Mouse (Mus musculus): ENCODE measurements around the gene Arl16.
A peak's percentile ranks its signal among the peaks of the same experiment; 100 is the strongest.

Gene Arl16

DNA sequence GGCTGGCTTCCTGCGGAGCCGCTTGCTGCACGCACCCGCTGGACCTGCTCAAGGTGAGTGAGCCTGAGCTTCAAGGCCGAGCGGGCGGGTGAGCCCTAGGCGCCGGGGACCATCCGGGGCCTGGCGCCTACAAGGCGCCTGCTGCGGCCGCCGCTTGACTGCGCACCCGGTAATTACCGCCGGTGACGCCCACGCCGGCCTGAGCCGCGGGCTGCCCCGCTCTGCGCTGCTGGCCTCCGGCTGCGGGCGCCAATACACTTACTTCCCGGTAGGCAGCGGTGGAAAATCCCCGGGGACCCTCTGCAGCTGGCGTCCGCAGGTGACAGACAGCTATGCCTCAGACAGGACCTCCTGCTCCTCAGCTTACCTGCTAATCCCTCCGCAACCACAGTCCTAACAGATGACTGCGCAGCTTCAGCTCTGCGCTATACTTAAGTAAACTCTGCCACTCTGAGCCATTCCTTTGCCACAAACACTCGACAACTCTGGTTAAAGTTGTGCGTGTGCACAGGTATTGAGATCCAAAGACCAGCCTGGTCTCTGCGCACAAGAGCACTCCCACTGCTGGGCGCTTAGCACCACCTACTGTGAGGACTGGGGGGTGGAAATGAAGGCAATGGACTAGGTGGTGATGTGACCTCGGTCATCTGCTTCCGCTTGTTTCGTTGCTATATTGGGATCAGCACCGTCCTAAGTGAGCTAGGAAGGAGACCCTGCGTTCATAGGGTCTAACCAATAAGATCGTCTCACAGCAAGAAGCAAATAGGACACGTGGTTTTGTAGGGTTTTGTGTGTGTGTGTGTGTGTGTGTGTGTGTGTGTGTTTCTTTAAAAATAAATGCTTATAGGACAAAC, 24.8 kb upstream of the Arl16 start:
- DNase-seq (ENCODE audit: low read depth in 2 of 2, low spot score in 2 of 2) = peak in 1 of 2 experiments; percentile 33

DNA sequence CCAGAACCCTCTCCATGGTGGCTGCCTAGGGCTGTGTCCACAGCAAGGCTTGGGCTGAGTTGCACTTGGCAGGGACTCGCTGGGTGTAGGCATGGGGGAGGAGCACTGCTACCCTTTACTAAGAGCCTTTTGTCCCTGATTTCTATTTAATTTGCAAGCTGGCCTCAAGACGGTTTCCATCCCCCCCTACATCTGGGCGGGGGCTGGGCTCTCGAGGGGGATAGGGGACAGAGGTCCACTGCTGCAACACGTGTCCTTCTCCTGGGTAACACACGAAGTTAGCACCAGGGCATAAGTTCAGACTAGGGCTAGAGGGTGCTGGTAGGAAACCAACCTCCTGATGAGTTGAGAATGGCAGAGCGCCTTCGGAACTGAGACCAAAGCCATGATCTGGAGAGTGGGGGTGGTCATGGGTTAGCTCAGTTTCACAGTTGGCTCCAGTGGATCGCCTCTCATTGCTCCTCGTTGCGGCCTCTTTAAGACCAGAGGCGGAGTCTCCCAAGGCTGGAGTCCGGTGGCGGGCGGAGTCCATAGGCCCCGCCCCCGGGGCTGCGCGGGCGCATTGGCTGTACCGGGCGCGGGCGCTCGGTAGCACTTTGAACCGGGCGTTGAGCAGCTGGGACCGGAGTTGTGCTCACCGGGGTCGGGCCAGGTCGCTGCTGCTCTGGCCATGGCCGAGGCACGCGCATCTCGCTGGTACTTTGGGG, 24.1 kb upstream of the Arl16 start, which contains the start of gene Slc25a10:
TSS of gene Slc25a10 (plus strand) at position 524 of the 707 bp plus-strand sequence.
- peak in 1 of 2 experiments; percentile 39 for DNase-seq (ENCODE audit: low read depth in 2 of 2, low spot score in 2 of 2)

DNA sequence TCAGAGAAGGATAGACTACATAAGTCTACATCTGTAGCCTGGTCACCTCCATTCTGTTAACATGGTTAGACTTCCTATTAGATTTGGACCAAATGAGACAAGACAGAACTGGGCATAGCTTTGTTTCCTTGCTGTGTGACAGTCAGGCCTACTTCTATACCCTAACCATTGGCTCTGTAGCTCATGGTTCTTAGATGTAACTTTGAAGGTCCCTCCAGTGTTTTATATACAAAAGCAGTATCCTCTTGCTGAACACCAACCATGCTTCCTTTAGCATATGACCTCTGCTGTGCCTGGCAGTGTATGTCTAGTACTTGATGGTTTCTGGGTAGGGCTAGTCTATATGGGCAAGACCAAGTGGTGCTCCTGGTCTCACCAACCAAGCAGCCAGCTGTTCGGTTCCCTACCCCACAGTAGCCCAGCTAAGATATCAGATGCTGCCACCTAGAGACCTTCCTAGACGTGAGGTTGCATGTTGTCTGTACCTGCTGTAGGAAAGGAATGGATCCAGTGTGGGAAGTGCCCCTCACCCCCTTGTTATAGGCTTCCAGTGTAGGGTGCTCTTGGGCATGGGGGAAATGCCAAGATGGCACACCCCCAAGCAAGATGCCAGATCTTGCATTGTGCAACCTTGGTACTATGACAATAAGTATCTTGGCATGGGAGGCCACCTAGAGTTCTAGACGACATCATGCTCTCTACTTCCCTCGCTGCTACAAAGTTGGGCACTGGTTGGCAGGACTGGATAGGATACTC, 23.1 kb upstream of the Arl16 start:
- no peak for DNase-seq (ENCODE audit: low read depth in 2 of 2, low spot score in 2 of 2)

DNA sequence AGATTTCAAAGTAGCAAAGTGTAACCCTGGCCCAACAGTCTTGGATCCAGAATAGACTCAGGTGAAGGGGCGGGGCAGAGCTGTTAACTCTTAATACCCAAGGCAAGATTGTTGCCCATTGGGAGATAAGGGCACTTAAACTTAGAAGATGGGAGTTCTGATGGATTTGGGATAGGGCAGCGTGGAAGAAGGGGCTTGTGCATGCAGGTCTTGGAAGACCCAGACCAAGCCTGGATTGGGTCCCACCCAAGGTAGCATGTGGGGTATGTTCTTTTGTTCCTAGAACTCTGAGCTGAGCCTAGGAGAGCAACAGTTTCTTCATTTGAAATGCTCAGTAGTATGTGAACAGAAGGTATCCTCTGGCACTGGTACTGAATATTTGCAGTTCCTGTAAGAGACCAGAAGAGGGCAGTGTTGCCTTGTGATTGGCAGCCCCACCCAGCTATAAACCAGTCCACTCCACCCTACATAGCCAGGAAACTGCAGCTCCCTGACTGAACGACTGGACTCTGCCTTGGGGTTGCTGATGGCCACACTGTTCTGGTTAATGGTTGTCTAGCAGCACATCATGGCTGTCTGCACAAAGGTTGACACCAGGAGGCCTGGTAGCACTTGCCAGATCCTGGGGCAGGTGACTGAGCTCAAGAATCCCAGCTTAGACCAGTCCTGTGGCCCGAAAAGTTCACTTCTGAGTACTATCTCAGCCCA, 21.8 kb upstream of the Arl16 start:
- peak; percentile 59 to 69 for DNase-seq (ENCODE audit: low read depth in 2 of 2, low spot score in 2 of 2)

DNA sequence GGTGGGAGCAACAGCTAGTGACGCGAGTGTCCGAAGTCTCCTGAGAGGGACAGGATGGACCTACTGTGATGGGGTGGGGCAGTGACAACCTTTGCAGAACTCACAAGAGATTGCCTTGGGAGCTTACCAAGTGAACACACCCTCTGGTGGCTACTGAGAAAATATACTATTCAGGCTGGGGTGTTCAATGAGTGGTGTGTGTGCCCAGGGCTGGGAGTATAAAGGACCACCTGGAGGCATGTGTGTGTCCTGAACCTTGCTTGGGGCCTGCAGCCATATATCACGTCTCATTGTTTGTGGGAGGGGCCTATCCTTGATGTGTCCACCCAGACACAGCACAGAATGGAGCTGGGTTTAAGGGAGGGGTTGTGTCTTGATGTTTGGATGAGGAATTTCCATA, 21.1 kb upstream of the Arl16 start:
- DNase-seq (ENCODE audit: low read depth in 2 of 2, low spot score in 2 of 2) = no peak

DNA sequence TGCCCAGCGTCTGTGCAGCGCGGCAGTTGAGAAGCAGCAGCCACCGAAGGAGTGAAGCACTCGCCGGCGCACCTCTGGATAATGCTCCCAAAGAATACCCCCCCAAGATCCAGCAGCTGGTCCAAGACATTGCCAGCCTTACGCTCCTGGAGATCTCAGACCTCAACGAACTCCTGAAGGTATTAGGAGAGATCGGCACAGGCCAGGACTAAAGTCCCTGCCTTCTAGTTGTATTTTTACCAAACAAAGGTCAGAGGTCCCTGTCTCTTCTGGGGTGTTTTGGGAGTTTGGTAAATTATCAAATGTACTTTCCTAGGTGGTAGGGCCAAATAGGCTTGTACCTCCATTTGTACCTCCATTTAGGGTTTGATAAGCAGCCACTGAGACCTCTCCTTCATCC, 17.8 kb upstream of the Arl16 start:
- no peak for DNase-seq (ENCODE audit: low read depth in 2 of 2, low spot score in 2 of 2)

DNA sequence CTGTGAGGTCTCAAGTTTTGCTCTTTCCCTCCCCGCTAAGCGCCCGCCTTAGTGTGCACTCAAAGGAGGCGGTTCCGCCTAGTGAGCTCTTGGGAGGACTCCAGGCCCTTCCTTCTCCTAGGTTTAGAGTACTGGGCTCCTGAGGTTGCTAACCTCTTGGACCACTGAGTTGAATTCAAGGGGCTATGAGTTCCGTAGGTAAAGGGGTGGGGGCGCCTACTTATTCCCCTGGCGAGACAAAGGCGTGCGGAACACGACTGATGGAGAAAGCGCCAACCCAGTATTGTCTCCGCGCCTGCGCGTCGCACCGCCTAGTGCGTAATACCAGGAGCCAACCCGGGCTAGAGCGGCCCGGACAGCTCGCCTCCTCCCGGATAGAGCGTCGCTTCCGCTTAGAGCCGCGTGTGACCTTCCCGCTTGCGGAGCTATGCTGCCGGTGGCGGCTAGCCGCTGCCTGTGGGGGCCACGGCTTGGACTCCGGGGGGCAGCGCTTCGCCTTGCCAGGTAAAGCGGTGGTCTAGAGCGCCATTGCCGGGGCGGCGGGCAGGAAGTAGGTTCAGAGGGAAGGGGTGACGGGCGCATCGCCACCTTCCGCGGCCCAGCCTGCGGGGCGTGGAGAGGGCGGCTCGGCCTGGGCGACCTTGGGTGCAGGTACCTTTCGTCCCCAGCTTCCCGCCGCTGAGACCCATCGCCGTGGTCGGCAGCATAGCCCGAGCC, 17.0 kb upstream of the Arl16 start, which contains the start of gene Mrpl12:
TSS of gene Mrpl12 (plus strand) at position 349 of the 717 bp plus-strand sequence.
- DNase-seq (ENCODE audit: low read depth in 2 of 2, low spot score in 2 of 2) = peak; percentile 74 to 80

DNA sequence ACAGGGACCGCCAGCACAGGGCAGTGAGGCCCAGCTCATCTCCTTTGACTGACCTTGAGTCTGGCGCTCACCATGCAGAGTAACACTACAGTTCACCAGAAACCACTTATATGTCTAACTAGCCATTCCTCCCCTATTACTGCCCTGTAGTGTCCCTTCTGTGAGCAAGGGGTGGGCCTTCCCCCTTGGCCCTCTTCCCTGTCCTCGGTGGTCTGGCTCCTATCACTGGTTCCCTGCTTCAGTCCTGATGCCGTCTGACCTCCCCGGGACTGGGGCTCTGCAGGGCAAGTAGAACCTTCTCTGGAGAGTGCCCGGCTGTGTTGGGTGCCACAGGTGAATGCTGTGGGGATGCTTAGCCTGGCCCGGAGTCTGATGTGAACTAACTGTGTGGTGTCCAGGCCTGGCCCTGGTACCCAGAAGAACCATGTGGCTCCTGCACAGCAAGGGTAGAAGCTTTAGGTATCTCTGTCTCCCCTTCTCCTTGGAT, 16.1 kb upstream of the Arl16 start:
- DNase-seq (ENCODE audit: low read depth in 2 of 2, low spot score in 2 of 2) = no peak

DNA sequence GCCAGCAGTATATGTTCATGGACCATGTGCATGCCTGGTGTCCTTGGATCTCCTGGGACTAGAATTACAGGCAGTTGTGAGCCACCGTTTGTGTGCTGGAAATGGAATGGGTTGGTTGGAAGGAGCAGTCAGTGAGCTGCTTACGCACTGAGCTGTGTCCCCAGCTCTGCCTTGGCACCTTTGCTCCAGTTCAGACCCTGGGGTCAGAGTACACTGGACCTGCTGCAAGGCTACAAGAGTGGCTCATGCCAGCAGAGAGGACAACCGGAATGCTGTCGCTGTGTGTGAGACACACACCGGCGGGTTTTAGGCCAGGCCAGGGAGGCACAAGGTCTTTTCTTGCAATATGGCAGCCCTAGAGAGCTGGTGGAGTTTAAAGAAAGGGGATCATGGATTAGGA, 4.6 kb upstream of the Arl16 start:
- no peak for DNase-seq (ENCODE audit: low read depth in 2 of 2, low spot score in 2 of 2)

DNA sequence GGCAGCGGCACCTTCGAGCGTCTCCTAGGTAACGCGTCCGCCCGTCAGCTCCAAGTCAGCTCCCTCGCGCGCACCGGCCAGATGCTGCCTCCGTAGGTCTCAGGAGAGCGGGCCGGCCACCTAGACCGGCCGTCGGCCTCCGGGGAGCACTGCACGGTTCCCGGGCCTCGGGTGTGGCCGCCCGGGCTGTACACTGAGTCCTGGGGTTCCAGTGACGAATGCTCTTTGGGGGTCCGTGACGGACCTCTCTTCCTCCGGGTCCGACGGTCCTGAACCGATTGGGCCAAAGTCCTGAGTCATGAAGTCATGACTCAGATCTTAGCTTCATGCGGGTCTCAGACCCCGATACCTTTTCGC, 307 bp upstream of the Arl16 start:
- no peak for DNase-seq (ENCODE audit: low read depth in 2 of 2, low spot score in 2 of 2)

DNA sequence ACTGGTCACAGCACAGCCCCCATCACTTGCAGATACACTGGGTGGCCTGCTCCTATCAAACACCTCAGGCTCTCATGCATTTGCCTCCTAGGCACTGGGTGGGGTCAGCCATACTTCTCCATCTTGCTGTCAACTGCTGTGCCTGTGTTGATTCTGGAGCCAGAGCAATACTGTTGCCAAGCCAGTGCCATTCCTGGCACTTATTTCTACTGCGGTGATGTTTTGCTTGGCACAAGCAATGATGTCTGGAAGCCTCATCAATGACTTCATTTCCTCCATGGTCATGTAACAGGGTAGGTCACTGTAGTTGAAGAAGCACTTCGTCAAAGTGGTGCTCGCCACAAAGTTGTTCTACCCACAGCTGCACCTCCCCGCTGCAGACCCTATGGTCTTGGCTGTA, 1.9 kb downstream of the Arl16 start:
- DNase-seq (ENCODE audit: low read depth in 2 of 2, low spot score in 2 of 2) = no peak

DNA sequence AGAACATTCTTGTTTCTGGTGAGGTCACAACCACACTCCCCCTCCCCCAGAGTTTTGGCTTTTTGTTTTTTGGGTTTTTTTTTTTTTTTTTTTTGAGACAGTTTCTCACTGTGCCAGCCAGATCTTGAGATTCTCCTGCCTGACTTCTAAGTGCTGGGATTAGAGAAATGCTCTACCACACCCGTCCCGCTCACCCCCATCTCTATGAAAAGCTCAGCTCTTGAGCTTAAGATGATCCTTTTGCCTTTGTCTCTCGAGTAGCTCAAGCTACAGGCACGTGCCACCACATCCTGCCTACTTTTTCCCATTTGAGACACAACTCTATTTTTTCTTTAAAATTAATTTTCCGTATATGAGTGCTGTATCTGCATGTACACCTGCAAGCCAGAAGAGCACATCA, 3.0 kb downstream of the Arl16 start:
- no peak for DNase-seq (ENCODE audit: low read depth in 2 of 2, low spot score in 2 of 2)

DNA sequence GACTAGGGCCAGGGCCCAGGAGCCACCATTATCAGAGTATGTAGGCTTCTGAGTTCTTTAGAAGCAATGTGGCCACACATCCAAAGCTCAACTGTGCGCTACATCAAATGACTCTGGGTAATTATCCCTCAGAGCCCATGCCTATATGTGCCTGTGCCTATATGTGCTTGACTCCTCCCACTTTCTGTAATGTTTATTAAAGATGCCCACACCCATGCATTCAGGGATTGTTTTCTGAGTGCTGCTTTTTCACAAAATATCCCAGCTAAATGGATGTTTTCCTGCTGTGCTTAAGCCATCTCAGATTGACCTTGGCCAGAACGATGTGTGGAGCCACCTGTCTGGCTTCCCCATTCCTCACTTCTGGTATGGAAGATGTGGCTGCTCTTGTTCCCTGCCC, 3.9 kb downstream of the Arl16 start:
- DNase-seq (ENCODE audit: low read depth in 2 of 2, low spot score in 2 of 2) = no peak

DNA sequence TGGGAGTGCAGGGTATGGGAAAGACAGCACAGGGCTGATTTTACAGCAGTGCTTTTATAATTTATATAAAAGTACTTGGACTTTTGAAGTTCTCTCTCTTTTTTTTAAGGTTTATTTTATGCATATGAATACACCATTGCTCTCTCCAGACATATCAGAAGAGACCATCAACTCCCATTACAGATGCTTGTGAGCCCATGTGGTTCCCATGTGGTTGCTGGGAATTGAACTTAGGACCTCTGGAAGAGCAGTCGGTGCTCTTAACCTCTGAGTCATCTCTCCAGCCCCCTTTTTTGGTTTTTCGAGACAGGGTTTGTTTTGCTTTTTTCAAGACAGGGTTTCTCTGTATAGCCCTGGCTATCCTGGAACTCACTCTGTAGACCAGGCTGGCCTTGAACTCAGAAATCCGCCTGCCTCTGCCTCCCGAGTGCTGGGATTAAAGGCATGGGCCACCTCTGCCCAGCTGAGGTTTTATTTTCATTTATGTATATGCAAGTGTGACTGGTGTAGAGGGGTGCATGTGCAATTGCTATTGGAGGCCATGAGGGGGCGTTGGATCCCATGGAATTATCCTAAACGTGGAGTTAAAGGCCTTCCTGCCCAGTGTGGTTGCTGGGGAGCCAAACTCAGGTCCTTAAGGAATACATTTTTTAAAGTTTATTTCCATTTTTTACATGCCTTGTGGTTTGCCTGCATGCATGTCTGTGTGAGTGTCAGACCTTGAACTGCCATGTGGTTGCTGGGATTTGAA, 8.4 kb downstream of the Arl16 start:
- DNase-seq (ENCODE audit: low read depth in 2 of 2, low spot score in 2 of 2) = no peak

DNA sequence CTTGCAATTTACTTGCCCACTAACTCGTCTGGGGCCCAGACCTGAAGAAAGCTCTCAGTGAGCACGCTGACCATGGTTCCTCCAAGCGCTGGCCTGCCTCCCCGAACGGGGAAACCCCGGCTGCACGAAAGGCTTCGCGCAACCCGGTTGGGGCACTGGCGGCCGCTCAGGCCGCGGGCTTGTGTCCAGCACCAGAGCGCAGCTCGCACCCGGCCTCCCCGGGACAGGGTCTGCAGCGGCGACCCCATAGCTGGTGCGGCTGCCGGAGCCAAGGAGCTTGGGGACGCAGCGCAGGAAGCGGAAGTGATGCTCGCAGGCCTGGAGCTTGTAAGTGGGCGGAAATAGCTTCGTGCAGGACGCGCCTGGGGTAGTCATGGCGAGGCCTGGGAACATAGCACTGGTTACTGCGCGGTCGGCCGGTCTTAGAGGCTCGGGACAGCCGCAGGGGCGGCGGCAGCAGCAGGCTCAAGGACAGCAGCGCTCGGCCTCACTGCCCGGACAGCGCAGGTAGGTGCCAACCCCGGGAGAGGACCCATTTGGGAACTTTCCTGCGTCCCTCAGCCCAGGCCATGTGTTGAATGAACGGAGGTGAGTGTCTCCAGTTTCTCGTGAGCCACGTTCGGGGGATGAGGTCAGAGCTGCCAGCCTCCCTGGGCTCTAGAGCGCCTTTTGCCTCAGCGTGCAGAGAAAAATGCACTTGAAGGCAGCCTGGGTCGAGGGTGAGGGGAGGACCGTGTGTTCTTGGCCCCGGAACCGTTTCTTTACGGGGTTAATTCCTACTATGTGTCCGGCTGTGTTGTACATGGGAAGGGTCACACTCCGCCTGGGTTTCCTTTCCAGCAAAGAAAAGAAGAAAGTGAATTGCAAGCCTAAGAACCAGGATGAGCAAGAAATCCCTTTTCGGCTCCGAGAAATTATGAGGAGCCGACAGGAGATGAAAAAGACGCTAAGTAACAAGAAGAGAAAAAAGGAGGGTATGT, 9.3 kb downstream of the Arl16 start, which contains the start of the genes Oxld1 and Ccdc137:
TSS of gene Oxld1 (minus strand) at position 297 of the 980 bp plus-strand sequence.
TSS of gene Ccdc137 (plus strand) at position 344 of the 980 bp plus-strand sequence.
- DNase-seq (ENCODE audit: low read depth in 2 of 2, low spot score in 2 of 2) = peak; percentile 34 to 50

DNA sequence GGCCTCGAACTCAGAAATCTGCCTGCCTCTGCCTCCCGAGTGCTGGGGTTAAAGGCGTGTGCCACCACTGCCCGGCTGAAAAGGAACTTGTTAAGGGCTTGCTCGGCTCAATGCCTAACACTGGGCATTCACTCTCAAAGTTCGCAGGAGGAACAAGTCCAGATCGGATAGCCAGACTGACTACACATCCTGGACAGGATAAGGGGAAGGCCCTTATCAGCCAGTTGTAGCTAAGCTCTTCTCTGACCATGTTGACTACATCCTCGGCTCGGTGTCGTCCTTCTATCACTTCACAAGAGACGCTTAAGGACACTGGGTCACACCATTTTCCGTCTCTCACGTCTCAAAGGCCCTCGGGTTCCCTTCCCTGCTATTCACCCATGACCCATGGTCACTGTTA, 10.0 kb downstream of the Arl16 start:
- no peak for DNase-seq (ENCODE audit: low read depth in 2 of 2, low spot score in 2 of 2)

DNA sequence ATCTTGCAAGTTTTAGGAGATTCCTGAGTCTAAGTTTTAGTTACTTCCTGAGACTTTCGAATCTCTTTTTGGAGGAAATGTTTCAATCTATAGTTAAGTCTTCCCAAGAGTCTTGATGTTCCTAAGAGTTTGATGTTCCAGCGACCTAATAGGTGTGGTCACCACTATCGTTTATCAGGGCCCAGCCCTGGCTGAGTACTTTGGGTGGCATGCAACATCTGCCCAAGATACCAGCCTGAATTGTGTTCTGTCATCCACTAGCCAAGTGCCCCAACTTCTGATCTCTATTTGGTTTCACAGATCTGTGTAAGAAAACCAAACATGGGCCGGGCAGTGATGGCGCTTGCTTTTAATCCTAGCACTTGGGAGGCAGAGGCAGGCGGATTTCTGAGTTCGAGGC, 12.0 kb downstream of the Arl16 start:
- no peak for DNase-seq (ENCODE audit: low read depth in 2 of 2, low spot score in 2 of 2)

DNA sequence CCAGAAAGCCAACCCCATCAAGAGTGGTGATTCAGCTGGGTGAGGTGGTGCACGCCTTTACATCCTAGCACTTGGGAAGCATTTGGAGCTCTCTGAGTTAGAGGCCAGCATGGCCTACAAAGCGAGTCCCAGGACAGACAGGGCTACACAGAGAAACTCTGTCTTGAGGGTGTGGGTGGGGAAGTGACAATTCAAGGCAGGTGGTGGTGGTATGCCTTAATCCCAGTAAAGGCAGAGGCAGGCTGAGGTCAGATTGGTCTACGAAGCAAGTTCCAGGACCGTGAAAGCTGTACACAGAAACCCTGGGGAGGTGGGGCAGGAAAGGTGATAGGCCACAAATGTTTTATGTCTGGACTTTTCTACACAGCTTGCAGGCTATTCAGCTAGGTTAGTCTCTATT, 12.4 kb downstream of the Arl16 start:
- DNase-seq (ENCODE audit: low read depth in 2 of 2, low spot score in 2 of 2) = no peak

Data from CD8-positive naive resting alpha-beta T cell, adult 2 months (primary cell).